Mouse (Mus musculus) Patski (cell line): ENCODE measurements around the gene C1qbp. TPM values are rescaled to one million over a fixed set of nuclear protein-coding genes. Genes with fewer than 3 reads are reported as not detected.

Experiments used
- ATAC-seq: fragments of 100-300 bp; one replicate; pipeline ENCODE4 v1.8.0; 2021
- CTCF ChIA-PET: fragments of 350-600 bp; sonication (Branson Sonifier 250); formaldehyde crosslinking; loops from one replicate; lab custom pipeline; 2022; ENCODE audit warnings: inconsistent platforms; lab: Charles Lee
- POLR2A ChIA-PET: fragments of 350-600 bp; sonication (Branson Sonifier 250); formaldehyde crosslinking; loops from one replicate; lab custom pipeline; 2022; ENCODE audit warnings: antibody characterized with exemption, inconsistent platforms; lab: Charles Lee
- DNase-seq: peaks from one replicate; pipeline ENCODE4 v3.0.0-alpha.2; 2011; ENCODE audit warnings: low read depth, low spot score
- H3K27me3 ChIP-seq: fragments of 371-371 bp; one replicate; pipeline ENCODE4 v1.5.1; 2021
- CTCF ChIP-seq: fragments of 100-300 bp; IDR thresholded peaks from one replicate; pipeline ENCODE4 v1.5.1; 2021
- in situ Hi-C: fragments of 300-500 bp; cut with MboI; formaldehyde crosslinking; loops from 3 replicates; pipeline ENCODE4 v1.11.1; 2018; ENCODE audit warnings: low pct_unique_long_range_greater_than_20kb, mixed read lengths
- polyA plus RNA-seq: library from polyadenylated mRNA; unstranded; gene quantifications from one replicate; pipeline ENCODE4 v1.2.3, GENCODE M21; 2021

C1qbp gene
- polyA plus RNA-seq, 1 experiment from 2014 or later: 248 TPM

GRCm38 (mm10) chr11:71007831-71008230 is 25.0 kb upstream of the C1qbp start:
- ATAC-seq (no peak), DNase-seq (no peak)
- POLR2A ChIA-PET: no interaction called here
- in situ Hi-C loops: loop anchor here (25.0 kb wide), 1 partner anchor 1029 kb away; the partner anchor contains the start of genes Aipl1 and Pimreg
- H3K27me3 ChIP-seq: no peaks in the 10 kb centered on the region
- CTCF ChIA-PET: no interaction called here
- TF ChIP-seq CTCF: no peak

- no peak for ATAC-seq
- TF ChIP-seq CTCF: no peak
- DNase-seq: no peak
- in situ Hi-C loops: loop anchor here (25.0 kb wide), 1 partner anchor 1030 kb away; the partner anchor contains the start of genes Aipl1 and Pimreg
- POLR2A ChIA-PET: no interaction called here
- CTCF ChIA-PET: no interaction called here
- H3K27me3 ChIP-seq: no peaks in the 10 kb centered on the region
Observed at GRCm38 (mm10) chr11:71007026-71007425, 24.2 kb upstream of the C1qbp start.

GRCm38 (mm10) chr11:71005046-71005445 is 22.2 kb upstream of the C1qbp start:
- DNase-seq: no peak
- ChIA-PET CTCF (no interaction called here), POLR2A (interaction anchor here (1.4 to 1.5 kb wide), 2 partner anchors 14 to 23 kb away, joined by 3 to 5 read pairs; no protein-coding TSS in a partner anchor)
- no peak for ATAC-seq
- H3K27me3 ChIP-seq: no peaks in the 10 kb centered on the region
- TF ChIP-seq CTCF: no peak
- in situ Hi-C loops: loop anchor here (25.0 kb wide), 1 partner anchor 1032 kb away; the partner anchor contains the start of genes Aipl1 and Pimreg

GRCm38 (mm10) chr11:71004316-71004773 is 21.5 kb upstream of the C1qbp start, which contains the start of gene Dhx33:
Gene Dhx33, minus strand, starts transcription at chr11:71004437.
- POLR2A ChIA-PET: interaction anchor here (1.4 to 1.5 kb wide), 2 partner anchors 14 to 22 kb away, joined by 3 to 5 read pairs; no protein-coding TSS in a partner anchor
- in situ Hi-C loops: loop anchor here (25.0 kb wide), 1 partner anchor 1033 kb away; the partner anchor contains the start of genes Aipl1 and Pimreg

GRCm38 (mm10) chr11:71003611-71004315 is 20.9 kb upstream of the C1qbp start:
- no peaks in the 10 kb centered on the region for H3K27me3 ChIP-seq
- TF ChIP-seq CTCF: no peak
- CTCF ChIA-PET: interaction anchor here (0.9 kb wide), 1 partner anchor 226 kb away, joined by 3 read pairs; no protein-coding TSS in a partner anchor
- ATAC-seq: peak; percentile 77
- POLR2A ChIA-PET: interaction anchor here (1.4 to 1.5 kb wide), 2 partner anchors 15 to 22 kb away, joined by 3 to 5 read pairs; no protein-coding TSS in a partner anchor
- in situ Hi-C loops: loop anchor here (25.0 kb wide), 1 partner anchor 1034 kb away; the partner anchor contains the start of genes Aipl1 and Pimreg
- peak; percentile 7 for DNase-seq

More at GRCm38 (mm10) chr11:71004316-71004773, 21.5 kb upstream of the C1qbp start, which contains the start of gene Dhx33:
- H3K27me3 ChIP-seq: no peaks in the 10 kb centered on the region
- CTCF ChIA-PET: interaction anchor here (0.9 kb wide), 1 partner anchor 227 kb away, joined by 3 read pairs; no protein-coding TSS in a partner anchor
- DNase-seq (peak; percentile 95), ATAC-seq (peak; percentile 96)
- no peak for TF ChIP-seq CTCF

GRCm38 (mm10) chr11:71001167-71001566 is 18.3 kb upstream of the C1qbp start:
- ATAC-seq: no peak
- no peaks in the 10 kb centered on the region for H3K27me3 ChIP-seq
- TF ChIP-seq CTCF: no peak
- DNase-seq: no peak
- in situ Hi-C loops: loop anchor here (25.0 kb wide), 1 partner anchor 1036 kb away; the partner anchor contains the start of genes Aipl1 and Pimreg
- ChIA-PET CTCF (no interaction called here), POLR2A (interaction anchor here (0.6 kb wide), 1 partner anchor 13 kb away, joined by 3 read pairs; no protein-coding TSS in a partner anchor)

- no peaks in the 10 kb centered on the region for H3K27me3 ChIP-seq
- POLR2A ChIA-PET: interaction anchor here (1.0 kb wide), 1 partner anchor 22 kb away, joined by 3 read pairs; the partner anchor contains the start of gene Dhx33
- no peak for DNase-seq
- ATAC-seq: no peak
- CTCF ChIA-PET: interaction anchor here (1.1 to 1.6 kb wide), 4 partner anchors 8 to 37 kb away, joined by 3 to 5 read pairs (median 4); partner anchors contain the start of genes Nup88 and Rpain
- TF ChIP-seq CTCF: no peak
- in situ Hi-C loops: no loop called here
Observed at GRCm38 (mm10) chr11:70982030-70982429, 796 bp downstream of the C1qbp start.

GRCm38 (mm10) chr11:70980751-70981510 is 1.9 kb downstream of the C1qbp start:
- POLR2A ChIA-PET: interaction anchor here (0.7 kb wide), 1 partner anchor 17 kb away, joined by 3 read pairs; no protein-coding TSS in a partner anchor
- ATAC-seq (no peak), DNase-seq (no peak)
- H3K27me3 ChIP-seq: no peaks in the 10 kb centered on the region
- in situ Hi-C loops: no loop called here
- no peak for TF ChIP-seq CTCF
- CTCF ChIA-PET: no interaction called here

GRCm38 (mm10) chr11:70980232-70980631 is 2.6 kb downstream of the C1qbp start:
- ATAC-seq: no peak
- no peaks in the 10 kb centered on the region for H3K27me3 ChIP-seq
- DNase-seq: no peak
- POLR2A ChIA-PET: no interaction called here
- CTCF ChIA-PET: no interaction called here
- no peak for TF ChIP-seq CTCF
- in situ Hi-C loops: no loop called here

GRCm38 (mm10) chr11:70977293-70977692 is 5.5 kb downstream of the C1qbp start:
- in situ Hi-C loops: no loop called here
- H3K27me3 ChIP-seq: no peaks in the 10 kb centered on the region
- DNase-seq (no peak), ATAC-seq (no peak)
- TF ChIP-seq CTCF: no peak
- ChIA-PET CTCF (no interaction called here), POLR2A (no interaction called here)
